Mouse (Mus musculus): Measurements from ENCODE around the gene Gm960. TPM values are rescaled to one million over a fixed set of nuclear protein-coding genes. Genes with fewer than 3 reads are reported as not detected.

Gm960 gene
- total RNA-seq, 2 experiments from 2014 or later: 1.5 to 1.6 TPM

GRCm38 (mm10) chr19:4622780-4623179, 75.7 kb downstream of the Gm960 start:
- Histone ChIP-seq H3K27ac (no peak overlapping the region), H3K4me3 (no peak overlapping the region)
- DNase-seq (ENCODE audit: extremely low spot score in 1 of 2, low spot score in 2 of 2): no peak
- no peak for TF ChIP-seq CTCF (IDR thresholded peaks at IDR 0.05)
- intact Hi-C loops (cut with DNase I): no loop called here

- no peak for TF ChIP-seq CTCF (IDR thresholded peaks at IDR 0.05)
- no peak for DNase-seq (ENCODE audit: extremely low spot score in 1 of 2, low spot score in 2 of 2)
- intact Hi-C loops (cut with DNase I): no loop called here
- Histone ChIP-seq H3K27ac (no peak overlapping the region), H3K4me3 (no peak overlapping the region)
Measured at GRCm38 (mm10) chr19:4620721-4621120, 77.7 kb downstream of the Gm960 start.

- DNase-seq (ENCODE audit: extremely low spot score in 1 of 2, low spot score in 2 of 2): no peak
- intact Hi-C loops (cut with DNase I): no loop called here
- Histone ChIP-seq H3K4me3 (no peak overlapping the region), H3K27ac (no peak overlapping the region)
- TF ChIP-seq CTCF (IDR thresholded peaks at IDR 0.05): no peak
Measured at GRCm38 (mm10) chr19:4619461-4619860, 79.0 kb downstream of the Gm960 start.

DNA sequence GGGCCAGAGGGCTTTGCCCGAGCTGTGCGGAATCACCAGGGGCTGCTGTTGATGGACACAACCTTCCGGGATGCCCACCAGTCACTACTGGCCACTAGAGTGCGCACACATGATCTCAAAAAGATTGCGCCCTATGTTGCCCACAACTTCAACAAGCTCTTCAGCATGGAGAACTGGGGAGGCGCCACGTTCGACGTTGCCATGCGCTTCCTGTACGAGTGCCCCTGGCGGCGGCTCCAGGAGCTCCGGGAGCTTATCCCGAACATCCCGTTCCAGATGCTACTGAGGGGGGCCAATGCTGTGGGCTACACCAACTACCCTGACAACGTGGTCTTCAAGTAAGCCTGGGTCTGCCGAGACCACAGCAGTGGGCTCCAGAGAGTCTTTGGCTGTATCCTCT, 80.3 kb downstream of the Gm960 start:
- no peak overlapping the region for H3K4me3 ChIP-seq
- peak in 1 of 2 experiments; percentile 16 for DNase-seq (ENCODE audit: extremely low spot score in 1 of 2, low spot score in 2 of 2)
- intact Hi-C loops (cut with DNase I): no loop called here
- no peak overlapping the region for H3K27ac ChIP-seq
- TF ChIP-seq CTCF (IDR thresholded peaks at IDR 0.05): peak; percentile 46

GRCm38 (mm10) chr19:4616546-4616945, 81.9 kb downstream of the Gm960 start:
- H3K27ac ChIP-seq: no peak overlapping the region
- no peak overlapping the region for H3K4me3 ChIP-seq
- intact Hi-C loops (cut with DNase I): no loop called here

DNA sequence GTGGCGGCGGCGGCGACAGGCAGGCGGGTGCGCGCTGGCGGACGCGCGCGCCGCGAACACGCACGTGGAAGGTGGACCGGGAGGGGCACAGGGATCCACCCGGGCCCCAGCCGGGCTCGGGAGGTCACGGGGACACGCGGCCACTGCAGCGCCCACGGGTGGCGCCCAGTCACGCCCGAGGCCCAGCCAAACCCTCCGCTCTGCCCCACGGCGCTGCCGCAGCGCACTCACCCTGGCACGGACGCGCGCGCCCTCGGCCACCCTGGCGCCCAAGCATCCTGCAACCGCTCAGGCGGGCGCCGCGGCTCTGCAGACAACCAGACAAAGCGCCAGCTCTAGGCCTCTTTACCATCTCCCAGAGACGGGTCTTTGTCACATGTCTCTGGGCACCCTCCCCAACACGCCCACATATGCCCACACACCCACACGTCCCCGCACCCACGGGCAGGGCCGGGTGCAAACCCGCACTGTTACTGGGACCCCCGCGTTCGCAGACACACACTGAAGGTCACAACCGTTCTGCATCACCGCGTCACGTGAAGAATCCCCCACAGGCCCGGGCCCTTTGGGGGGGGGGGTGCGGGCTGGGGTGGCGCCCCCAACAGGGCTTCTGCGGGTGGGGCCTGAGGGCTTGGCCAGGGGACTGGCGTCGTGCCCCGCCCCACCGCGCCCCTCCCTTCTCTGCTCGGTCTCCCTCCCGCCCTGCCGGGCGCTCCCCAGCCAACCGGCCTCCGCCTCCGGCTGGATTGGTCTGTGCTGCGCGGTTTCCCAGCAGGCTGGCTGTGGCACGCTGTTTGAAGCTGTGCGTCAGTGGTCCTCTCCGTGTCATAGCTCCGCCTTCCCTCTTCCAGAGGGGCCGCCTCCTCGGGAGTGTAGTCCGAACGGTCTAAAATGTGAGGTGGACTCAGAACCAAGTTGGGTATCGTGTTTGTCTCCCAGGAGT, 83.0 kb downstream of the Gm960 start, which contains the start of gene Lrfn4:
Gene Lrfn4, minus strand, starts transcription at position 517 of the 943 bp plus-strand sequence.
- DNase-seq (ENCODE audit: extremely low spot score in 1 of 2, low spot score in 2 of 2): peak; percentile 89 to 90
- H3K27ac ChIP-seq: peak within 1 kb of the TSS; percentile 96
- peak; percentile 34 for TF ChIP-seq CTCF (IDR thresholded peaks at IDR 0.05)
- H3K4me3 ChIP-seq: peak within 1 kb of the TSS; percentile 93
- intact Hi-C loops (cut with DNase I): loop anchor here (2.0 kb wide), 1 partner anchor 105 kb away; the partner anchor contains the start of gene Pcx

More at GRCm38 (mm10) chr19:4616546-4616945, 81.9 kb downstream of the Gm960 start:
- DNase-seq (ENCODE audit: extremely low spot score in 1 of 2, low spot score in 2 of 2): no peak
- TF ChIP-seq CTCF (IDR thresholded peaks at IDR 0.05): no peak

DNA sequence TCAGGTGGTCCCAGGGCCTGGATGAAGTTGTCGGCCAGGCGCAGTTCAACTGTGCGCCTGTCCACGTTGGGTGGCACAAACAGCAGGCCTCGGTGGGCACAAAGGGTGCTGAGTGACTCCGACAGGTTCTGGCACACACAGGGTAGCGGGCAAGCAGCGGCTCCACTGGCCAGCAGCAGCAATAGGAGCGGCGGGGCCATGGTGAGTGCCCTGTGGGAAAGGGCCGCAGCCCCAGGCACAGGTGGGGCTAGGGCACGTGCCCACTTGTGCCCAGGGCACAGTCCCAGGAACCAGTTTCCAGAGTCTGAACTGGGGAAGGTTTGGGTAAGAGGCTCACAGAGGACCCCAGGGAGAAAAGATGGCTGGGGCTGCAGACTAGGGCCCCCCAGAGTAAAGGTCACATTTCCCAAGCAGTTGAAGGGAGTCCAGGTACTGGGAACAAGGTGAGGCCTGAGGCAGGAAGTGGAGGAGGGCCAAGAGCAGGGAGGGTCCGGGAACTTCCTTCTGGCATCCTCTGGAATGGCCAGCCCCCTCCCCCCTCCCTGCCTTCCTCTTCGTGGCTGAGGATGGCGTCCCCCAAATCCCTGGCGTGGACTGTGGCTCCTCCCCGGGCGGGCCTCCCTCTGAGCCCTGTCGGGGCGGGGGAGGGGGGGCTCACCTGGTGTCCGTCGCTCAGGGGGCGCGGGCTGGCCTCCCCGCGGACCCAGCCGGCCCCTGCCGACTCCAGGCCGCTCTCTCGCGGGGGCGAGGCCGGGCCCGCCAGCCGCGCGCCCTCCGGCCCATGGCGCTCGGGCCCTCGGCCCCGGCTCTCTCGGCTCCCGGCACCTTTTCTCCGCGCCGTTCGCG, 83.9 kb downstream of the Gm960 start:
- intact Hi-C loops (cut with DNase I): loop anchor here (2.0 kb wide), 1 partner anchor 104 kb away; the partner anchor contains the start of gene Pcx
- no peak for DNase-seq (ENCODE audit: extremely low spot score in 1 of 2, low spot score in 2 of 2)
- TF ChIP-seq CTCF (IDR thresholded peaks at IDR 0.05): no peak
- Histone ChIP-seq H3K27ac (peak overlapping the region; percentile 96), H3K4me3 (peak overlapping the region; percentile 93)

DNA sequence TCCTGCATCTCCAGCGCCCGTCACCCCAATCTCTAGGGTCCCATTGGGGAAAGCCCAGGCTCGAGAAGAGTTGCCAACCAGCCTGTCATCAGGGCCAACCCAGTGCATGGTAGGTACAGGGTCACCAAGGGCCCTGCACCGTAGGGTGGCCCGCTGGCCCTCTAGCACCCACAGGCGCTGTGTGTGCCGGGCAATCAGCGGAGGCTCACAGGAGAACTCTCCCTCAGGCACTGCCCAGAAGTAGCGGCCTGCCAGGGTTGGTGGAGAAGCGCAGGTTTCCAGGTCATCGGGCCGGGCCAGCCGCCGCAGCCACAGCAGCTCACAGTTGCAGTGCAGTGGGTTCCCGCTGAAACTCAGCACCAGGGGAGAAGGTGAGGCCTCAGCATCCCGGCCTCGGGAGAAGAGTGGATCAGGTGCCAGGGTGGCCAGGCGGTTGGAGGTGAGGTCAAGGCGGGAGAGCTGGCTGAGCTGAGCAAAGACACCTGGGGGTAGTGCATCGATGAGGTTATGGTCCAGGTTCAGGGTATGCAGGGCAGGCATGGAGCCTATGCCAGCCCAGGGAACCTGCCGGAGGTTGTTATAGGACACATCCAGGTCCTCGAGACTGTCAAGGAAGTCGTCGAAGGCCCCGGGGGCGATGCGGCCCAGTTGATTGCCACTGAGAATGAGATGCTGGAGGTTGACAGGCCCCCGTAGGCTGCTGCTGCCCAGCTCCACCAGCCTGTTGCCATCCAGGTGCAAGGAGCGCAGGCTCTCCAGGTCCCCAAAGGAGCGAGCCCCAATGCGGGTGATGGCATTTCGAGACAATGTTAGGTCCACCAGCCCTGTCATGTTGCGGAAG, 84.8 kb downstream of the Gm960 start:
- intact Hi-C loops (cut with DNase I): loop anchor here (2.0 kb wide), 1 partner anchor 103 kb away; the partner anchor contains the start of gene Pcx
- peak in 1 of 2 experiments; percentile 23 for DNase-seq (ENCODE audit: extremely low spot score in 1 of 2, low spot score in 2 of 2)
- Histone ChIP-seq H3K27ac (no peak overlapping the region), H3K4me3 (peak overlapping the region; percentile 93)
- no peak for TF ChIP-seq CTCF (IDR thresholded peaks at IDR 0.05)

- TF ChIP-seq CTCF (IDR thresholded peaks at IDR 0.05): no peak
- H3K27ac ChIP-seq: no peak overlapping the region
- intact Hi-C loops (cut with DNase I): no loop called here
Measured at GRCm38 (mm10) chr19:4612181-4612961, 86.1 kb downstream of the Gm960 start.

GRCm38 (mm10) chr19:4610109-4610508, 88.4 kb downstream of the Gm960 start:
- TF ChIP-seq CTCF (IDR thresholded peaks at IDR 0.05): no peak
- intact Hi-C loops (cut with DNase I): loop anchor here (2.0 kb wide), 1 partner anchor 113 kb away; no protein-coding TSS in a partner anchor
- Histone ChIP-seq H3K4me3 (no peak overlapping the region), H3K27ac (peak overlapping the region; percentile 28; the same call in 1 of the 2 replicates)
- no peak for DNase-seq (ENCODE audit: extremely low spot score in 1 of 2, low spot score in 2 of 2)

More at GRCm38 (mm10) chr19:4612181-4612961, 86.1 kb downstream of the Gm960 start:
- peak in 1 of 2 experiments; percentile 21 for DNase-seq (ENCODE audit: extremely low spot score in 1 of 2, low spot score in 2 of 2)
- no peak overlapping the region for H3K4me3 ChIP-seq
